Mouse (Mus musculus) megakaryocyte-erythroid progenitor cell, adult 5-6 weeks (primary cell): ENCODE data around the gene Lrrc74a. TPM values are rescaled to one million over a fixed set of nuclear protein-coding genes. Genes with fewer than 3 reads are reported as not detected.

Source experiments
- ATAC-seq: replicated peaks from 2 replicates; pipeline ENCODE4 v1.8.0; 2016; ENCODE audit warnings: mild to moderate bottlenecking, inconsistent platforms; ENCODE audit not compliant: severe bottlenecking, poor library complexity, low FRiP score, low TSS enrichment
- total RNA-seq, 2 experiments: library from RNA; stranded (forward) in 1 of 2; stranded (reverse) in 1 of 2; fragments of 200-1000, 215-1000 nt in 1 of 2; fragments of >200 nt in 1 of 2; fragmentation: Nextera tagmentation in 1 of 2; gene quantifications; 2 replicates each; pipeline ENCODE4 v1.2.3; 2014 to 2017

The Lrrc74a gene
- total RNA-seq, 2 experiments from 2014 or later, result not detected

DNA sequence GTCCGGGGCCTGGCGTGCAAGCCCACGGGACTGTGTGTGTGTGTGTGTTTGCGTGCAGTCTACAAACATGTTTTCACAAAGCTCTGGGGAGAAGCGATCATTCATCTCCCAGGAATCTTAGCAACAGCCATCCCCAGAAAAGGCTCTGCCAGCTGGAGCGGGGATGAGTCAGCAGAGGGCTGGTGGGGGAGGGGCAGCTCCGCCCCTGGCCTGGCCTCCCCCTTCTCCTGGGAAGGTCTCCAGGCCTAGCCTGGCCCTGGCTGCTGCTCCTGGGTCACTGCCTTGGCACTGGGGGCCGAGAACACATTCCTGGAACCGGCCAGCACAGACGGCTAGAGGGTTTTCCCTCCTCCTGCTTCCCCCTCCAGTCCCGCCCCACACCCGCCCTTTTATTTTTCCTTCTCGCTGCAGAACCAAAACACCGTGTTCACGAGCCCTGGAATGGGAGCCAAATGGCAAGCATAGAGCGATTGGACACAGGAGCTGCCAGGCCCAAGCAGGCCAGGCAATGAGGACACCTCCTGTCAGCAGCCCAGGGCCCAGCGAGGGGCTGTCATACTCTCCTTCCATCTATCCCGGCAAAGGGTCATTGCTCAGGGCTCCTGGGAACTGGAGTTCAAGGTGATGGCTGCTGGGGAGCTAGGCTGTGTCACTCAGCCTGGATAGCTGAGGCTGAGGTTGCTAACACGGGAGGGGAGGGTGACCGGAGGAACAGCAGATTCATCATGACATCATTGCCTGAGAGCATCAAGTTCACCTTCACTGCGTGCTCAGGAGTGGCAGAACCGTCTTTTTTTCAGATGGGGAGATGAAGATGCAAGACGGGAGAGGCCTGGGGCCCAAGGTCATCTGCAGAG is 67.2 kb downstream of the Lrrc74a start:
- ATAC-seq, result peak; percentile 27; the same call in 1 of the 2 replicates

DNA sequence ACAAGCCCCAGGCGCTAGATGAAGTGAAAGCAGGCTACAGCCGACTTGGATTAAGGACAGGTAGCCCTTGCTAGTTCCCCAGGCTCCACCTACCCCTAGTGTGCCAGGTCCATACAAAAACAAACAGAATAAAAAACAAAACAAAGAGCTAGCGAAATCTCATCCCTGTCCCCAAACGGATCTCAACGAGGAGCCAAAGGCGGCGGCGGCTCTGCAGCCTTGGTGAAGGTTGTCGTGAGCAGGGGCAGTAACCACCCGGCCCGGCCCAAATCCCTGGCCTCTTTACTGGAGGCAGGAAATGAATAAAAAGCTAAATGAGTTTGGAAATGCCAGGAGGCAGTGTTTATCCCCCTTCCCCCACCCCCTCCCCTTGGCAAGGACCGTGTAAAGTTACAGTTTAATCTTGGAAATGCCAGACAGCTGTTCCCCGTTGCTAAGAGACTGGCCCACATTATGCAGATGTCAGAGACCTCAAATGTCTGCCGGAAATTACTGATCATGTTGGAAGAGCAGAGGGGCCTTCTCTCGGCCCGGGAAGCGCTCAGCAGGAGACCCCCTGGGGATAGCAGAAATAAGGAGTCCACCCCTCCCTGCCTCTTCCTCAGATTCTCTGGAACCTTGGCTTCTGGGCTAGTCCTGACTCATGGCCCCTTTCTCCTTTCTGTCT is 68.0 kb downstream of the Lrrc74a start:
- ATAC-seq, result no peak

DNA sequence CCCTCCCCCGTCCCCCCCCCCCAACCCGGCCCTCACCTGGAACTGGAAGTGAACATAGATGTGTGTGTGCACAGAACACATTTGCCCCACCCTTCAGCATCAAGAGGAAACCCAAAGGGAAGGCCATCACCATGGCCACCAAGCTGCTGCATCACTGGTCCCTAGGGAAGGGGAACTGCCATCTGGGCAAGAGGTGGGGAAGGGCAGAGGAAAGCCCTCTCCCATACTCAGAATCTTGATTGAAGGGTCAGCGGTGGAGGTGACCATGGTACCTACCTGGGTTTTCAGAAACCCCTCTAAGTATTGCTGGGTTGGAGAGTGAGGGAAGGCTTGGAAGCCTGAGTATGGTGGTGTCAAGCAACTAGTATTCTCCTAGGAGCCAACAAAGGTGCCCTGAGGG is 68.7 kb downstream of the Lrrc74a start:
- ATAC-seq, result no peak

DNA sequence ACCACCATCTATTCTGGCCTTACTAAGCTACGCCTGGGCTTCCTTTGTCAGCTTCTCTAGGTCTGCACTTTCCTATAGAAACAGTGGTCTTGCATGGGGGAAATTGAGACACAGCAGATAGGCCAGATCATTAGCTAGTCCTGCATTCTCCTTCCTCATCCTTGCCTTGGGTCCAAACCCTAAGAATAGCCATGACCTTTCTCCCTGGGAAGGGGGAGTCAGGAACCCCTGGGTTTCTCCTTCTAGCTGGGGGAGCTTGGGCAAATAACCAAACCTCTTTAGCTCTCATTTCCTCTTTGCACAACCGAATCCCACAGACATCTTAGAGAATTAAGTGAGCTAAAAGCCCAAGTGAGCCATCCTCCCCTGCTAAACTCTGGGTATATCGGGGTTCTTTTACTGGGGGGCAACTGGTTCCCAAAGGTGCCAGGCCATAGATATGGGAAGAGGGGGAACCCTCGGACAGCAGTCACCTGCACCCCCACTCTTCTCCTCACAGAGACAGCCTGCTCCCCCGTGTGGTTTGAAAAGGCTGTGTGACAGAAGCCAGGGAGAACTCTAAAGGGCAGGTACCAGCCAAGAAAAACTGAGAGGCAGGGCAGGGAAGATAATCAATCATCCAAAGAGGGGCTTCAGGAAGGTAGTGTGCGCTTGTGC is 69.6 kb downstream of the Lrrc74a start:
- ATAC-seq, result no peak

DNA sequence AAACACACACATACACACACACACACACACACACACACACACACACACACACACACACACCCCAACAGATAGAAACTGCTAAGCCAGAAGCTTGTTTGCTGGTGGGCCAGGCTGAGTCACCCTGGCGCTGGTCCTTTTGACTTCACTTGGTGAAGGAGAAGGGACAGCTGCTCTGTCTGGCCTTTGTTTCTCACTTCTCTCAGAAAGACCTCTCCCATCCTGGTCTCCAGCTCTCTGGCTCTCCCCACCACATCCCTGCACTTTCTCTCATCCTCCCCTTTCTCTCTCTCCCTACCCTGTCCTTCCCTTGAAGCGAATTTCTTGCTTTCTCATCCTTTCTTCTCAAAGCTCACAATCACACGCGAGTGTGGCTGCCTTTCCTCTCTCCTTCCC is 70.1 kb downstream of the Lrrc74a start:
- ATAC-seq, result no peak

DNA sequence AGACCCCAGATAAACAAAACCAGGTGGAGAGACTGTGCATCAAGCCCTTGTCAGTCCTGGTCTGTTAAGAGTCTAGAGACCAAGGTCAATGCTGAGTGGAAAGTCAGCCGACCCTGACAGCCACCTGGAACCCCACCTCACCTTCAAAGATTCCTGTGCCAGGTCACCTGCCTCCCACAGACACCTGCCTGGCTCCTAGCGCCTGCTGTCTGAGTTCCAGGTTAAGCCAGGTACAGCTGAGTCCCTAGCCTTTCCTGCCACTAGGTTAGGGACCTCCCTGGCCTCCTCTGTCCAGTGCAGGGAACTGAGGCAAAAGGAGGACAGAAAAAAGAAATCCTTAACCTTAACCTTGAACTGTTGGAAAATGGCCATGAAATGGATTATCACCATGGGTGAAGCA is 70.7 kb downstream of the Lrrc74a start:
- no peak for ATAC-seq

DNA sequence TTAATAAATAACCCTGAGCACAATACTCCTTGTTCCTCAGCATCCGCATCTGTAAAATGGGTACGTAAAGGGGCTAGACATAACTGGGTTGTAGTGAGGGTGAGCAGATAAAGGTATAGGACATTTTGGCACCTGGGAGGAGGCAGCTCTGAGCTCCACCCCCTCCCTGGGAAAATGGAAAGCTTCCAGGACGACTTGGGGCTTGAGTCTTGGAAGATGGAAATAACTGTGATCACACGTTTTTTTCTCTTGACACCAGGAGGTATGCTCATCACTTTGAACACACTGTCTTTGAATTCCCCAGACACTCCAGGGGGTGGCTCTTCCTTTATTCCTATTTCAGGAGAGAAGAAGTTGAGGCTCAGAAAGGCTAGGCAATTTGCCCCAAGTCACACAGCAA is 71.1 kb downstream of the Lrrc74a start:
- ATAC-seq, result no peak

DNA sequence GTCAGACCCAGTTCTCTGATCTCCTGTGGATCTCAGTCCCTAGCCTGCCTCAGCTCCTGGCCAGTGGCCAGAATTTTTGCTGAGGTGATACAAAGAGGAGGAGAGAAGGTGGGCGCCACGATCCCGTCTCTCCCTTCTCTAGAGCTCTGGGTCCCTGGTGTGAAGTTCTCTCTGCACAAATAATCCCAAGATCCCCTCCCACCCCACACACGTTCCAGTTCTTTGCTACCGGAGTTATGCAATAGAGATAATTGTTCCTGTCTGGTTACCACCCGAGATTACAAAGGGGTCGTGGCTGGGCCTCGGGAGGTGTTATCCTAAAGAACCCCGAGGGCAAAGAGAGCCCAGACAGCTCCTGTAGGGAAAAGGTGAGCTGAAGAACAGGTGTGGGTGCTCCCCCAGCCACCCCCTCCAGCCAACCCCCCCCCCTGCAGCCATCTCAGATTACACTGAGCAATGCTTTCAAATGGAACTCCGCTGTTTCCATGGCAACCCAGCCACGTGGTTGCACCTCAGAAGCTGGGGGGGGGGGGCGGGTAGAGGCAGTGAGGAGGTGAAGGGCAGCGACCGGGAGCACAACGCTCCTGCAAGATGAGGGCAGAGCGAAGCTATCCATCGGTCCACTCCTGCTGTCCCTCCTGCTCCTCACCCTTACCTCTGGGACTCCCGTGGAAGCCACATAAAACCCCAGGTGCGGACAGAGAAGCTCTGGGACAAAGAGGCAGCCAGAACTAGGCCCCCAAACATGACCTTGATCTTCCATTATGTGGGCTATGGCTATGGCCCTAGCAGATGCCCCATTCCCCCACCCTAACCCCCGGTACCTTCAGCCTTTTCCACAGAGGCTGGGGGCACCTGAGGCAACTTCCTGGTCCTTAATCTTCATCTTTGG is 72.1 kb downstream of the Lrrc74a start:
- ATAC-seq, result no peak

DNA sequence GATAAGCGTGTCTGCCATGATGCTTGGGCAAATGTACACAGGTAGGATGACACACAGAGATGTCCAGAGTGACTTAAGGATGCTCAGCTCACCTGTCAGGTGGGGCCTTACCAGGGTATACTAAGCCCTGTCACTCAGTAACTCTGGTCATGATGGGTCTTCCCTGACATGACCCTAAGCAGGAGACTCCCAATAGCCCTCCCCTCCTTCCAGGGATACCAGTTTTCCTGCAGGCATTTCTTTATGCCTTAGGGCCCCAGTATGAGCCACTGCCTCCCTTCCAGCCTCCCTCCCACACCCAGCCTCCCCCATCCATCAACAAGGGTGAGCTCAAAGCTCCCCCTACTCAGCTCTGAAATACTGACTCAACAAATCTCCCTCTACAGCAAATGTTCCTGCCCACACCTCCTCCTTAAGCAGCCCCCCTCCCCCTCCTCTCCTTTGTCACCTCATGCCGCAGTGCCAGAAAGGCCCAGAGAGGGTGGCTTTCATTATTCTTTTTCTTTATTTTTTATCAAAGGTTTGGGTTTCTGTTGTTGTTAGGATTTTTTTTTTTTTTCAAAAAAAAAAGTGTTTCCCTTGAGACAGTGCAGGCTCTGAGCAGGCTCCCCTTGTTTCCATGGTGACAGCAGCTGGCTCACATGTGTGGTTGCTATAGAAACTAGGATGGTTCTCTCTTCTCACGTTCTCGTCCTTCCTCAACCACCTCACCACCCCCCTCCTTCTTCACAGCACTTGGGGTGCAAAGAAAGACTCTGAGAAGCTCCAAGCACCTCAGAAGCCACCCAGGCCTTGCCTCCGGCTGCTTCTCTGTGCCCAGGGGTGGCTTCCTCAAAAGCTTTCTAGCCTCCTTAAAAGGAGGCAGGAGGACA is 73.0 kb downstream of the Lrrc74a start:
- ATAC-seq, result no peak

DNA sequence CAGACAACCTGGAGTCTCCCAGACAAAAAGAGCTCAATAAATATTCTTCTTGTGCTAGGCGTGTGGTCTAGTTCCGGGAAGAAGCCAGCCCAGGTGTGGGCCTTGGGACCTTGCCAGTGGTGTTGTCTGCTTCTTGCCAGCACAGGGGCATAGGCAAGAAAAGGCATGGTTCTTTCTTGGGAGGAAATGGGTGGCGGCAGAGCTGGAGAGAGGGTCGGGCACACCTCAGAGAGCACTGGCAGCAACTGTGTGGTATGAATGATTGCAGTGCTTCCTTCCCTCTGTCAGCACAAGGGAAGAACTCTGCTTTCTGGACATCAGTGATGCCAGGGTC is 73.6 kb downstream of the Lrrc74a start:
- no peak for ATAC-seq

DNA sequence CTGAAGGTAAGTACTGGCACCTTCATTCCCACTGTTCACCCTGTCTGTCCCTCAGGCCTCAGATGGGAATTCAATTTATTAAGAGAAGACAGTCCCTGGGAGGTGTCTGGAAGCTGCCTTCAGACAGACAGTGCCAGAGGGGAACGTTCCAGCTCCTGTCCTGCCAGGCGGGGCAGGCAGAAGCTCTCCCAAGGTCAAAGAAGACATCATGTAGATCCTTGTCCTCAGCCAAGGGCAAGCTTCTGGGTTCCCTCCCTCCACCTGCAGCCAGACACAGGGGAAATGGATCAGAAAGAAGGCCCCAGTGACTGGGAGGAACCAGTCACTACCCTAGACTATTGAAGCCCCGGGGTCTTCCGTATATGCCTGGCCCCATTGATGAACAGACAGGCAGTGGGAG is 74.7 kb downstream of the Lrrc74a start:
- no peak for ATAC-seq

DNA sequence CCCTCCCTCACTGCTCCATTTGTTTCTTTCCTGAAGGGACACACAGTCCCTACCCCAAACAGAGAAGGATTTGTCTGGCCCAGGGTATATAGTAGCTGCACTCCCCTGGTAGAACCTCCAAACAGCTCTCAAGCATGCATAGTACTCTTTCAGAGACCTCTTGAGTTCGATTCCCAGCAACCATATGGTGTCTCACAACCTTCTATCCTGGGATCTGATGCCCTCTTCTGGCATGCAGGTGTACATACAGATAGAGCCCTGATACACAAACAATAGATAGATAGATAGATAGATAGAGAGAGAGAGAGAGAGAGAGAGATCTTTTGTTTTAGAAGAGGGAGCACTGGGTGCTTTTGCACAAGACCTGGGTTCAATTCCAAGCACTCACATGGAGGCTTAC is 75.9 kb downstream of the Lrrc74a start:
- ATAC-seq, result no peak

DNA sequence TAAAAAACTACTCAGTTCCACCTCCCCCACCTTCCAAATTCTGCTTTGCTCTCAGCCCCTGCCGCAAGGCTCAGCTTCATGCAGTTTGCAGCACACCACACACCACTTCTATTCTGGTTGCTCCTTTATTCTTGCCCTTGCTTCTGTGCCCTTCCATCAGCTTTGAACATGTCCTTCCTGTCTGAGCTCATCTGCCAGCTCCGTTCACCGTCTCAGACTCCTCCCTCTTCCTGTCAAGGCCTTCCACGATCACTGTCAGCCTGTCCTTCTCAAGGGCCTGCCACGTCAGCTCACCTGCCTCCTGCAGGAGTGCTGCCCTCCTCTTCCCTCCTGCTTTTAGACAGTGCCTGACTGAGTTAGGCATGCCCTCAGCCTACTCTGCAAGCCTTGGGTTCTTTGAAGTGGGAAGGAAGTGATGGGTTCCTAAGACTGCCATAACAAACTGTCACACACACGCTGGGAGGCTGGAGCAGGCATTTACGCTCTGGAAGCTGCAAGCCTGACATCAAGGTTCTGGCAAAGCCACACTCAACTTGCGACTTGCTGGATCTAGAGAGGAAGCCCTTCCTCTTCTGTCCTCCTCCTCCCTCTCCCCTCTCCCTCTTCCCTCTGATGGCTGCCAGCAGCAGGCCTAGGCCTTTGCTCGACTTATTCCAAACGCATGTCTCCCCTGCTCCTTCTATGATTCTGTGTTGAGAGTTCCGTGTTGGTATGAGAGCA is 76.7 kb downstream of the Lrrc74a start:
- ATAC-seq, result peak; percentile 63

DNA sequence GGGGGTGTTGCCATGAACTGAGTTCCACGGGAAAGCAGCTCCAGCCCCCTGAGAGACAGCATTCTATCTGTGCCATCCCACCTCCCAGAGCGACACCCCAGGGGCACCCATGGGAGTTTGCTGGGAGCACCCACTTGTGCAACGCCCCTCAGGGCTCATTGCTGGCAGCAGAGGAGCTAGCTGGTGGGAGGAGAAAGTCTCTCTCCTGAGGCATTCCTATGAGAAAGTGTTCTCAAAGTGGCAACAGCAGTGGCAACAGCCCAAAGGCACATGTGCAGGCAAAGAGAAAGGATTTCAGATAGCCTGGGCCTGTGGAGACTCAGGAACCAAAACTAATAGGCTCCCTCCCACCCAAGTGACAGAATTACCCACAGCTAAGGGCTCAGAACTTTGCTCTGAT is 78.6 kb downstream of the Lrrc74a start:
- no peak for ATAC-seq
